Mouse (Mus musculus) hindbrain, embryonic 14.5 days (tissue): ENCODE data around the gene Gm13178. TPM values are rescaled to one million over a fixed set of nuclear protein-coding genes. Genes with fewer than 3 reads are reported as not detected.

Source experiments
- ATAC-seq: fragments of 200-750 bp; cut with Nextera tagmentation; 2 replicates; pipeline ENCODE4 v1.8.0; 2017; ENCODE audit warnings: moderate number of reproducible peaks, mild to moderate bottlenecking, moderate TSS enrichment, moderate library complexity; ENCODE audit not compliant: low FRiP score
- DNase-seq: peaks from one replicate; pipeline ENCODE4 v3.0.0-alpha.2; 2015; ENCODE audit warnings: low spot score
- H3K27ac ChIP-seq: fragments of 300-500 bp; sonication (generic); 2 replicates; pipeline ENCODE4 v1.5.1; 2014; ENCODE audit warnings: mild to moderate bottlenecking, moderate library complexity
- H3K27me3 ChIP-seq: fragments of 300-500 bp; sonication (generic); 2 replicates; pipeline ENCODE4 v1.6.1; 2014; ENCODE audit warnings: mild to moderate bottlenecking, low read length, mixed read lengths; ENCODE audit not compliant: control insufficient read depth, insufficient read depth
- H3K36me3 ChIP-seq: fragments of 300-500 bp; sonication (generic); replicated peaks from 2 replicates; pipeline ENCODE4 v1.6.1; 2014; ENCODE audit not compliant: control insufficient read depth, insufficient read depth
- H3K4me1 ChIP-seq: fragments of 300-500 bp; sonication (generic); replicated peaks from 2 replicates; pipeline ENCODE4 v1.6.1; 2014; ENCODE audit warnings: antibody characterized with exemption, low read length, mixed read lengths; ENCODE audit not compliant: control insufficient read depth, insufficient read depth
- H3K4me2 ChIP-seq: fragments of 300-500 bp; sonication (generic); replicated peaks from 2 replicates; pipeline ENCODE4 v1.6.1; 2014; ENCODE audit warnings: mild to moderate bottlenecking, moderate library complexity
- H3K4me3 ChIP-seq: fragments of 300-500 bp; sonication (generic); replicated peaks from 2 replicates; pipeline ENCODE4 v1.5.1; 2014; ENCODE audit warnings: mild to moderate bottlenecking, low read length
- H3K9ac ChIP-seq: fragments of 300-500 bp; sonication (generic); 2 replicates; pipeline ENCODE4 v1.6.1; 2014
- H3K9me3 ChIP-seq: fragments of 300-500 bp; sonication (generic); 2 replicates; pipeline ENCODE4 v1.6.1; 2016; ENCODE audit warnings: low read length; ENCODE audit not compliant: control insufficient read depth
- WGBS: fragments of 180-500 bp; shearing (Covaris S2); extraction: QIAGEN DNeasy Blood & Tissue Kit; methylation state at CpG from one replicate; pipeline ENCODE4 v1.1.7; 2014; 5-methylcytosine and 5-hydroxymethylcytosine counted together
- polyA plus RNA-seq: library from polyadenylated mRNA; unstranded; fragments of >200 nt; fragmentation: Nextera tagmentation; extraction: Ambion mirVana; gene quantifications from 2 replicates; pipeline ENCODE4 v1.2.1, GENCODE M21; 2014

The Gm13178 gene
- polyA plus RNA-seq = not detected in 2 replicates

DNA sequence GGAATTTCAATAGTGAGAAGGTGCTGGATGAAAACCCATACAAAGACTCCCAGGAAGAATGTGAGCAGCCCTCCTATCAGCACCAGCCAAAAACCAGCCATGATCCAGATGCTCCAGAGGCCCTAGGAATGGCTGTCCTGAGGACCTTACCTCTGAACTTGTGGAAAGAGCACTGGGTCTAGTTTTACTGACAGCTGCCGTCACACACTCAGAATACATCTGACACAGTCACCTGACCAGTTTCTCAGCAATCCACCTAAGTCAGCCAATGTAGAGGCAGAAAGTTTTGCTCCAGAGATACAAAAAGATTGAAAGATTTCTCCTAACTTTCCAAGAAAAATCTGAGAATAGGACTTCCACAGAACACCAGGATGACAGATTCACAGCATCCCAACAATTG lies at the start of gene Gm13178:
Gm13178 (minus strand) TSS at position 101 of the 400 bp plus-strand sequence.
- Histone ChIP-seq H3K9ac (no peak within 1 kb of the TSS), H3K4me2 (no peak within 1 kb of the TSS), H3K4me3 (no peak within 1 kb of the TSS), H3K27ac (no peak within 1 kb of the TSS), H3K27me3 (no peaks in the 10 kb centered on the region), H3K4me1 (no peaks in the 10 kb centered on the region), H3K9me3 (no peaks in the 10 kb centered on the region), H3K36me3 (no peaks in the 10 kb centered on the region)
- DNase-seq (no peak), ATAC-seq (no peak)
- 88% methylated on average over 1 of the region's 1 CpGs for WGBS

- WGBS = 41% methylated on average over 2 of the region's 2 CpGs
- H3K4me2 ChIP-seq = no peak overlapping the region
- ATAC-seq = no peak
- no peaks in the 10 kb centered on the region for H3K36me3 ChIP-seq
- H3K9ac ChIP-seq = no peak overlapping the region
- no peak overlapping the region for H3K27ac ChIP-seq
- no peaks in the 10 kb centered on the region for H3K4me1 ChIP-seq
- no peaks in the 10 kb centered on the region for H3K9me3 ChIP-seq
- no peaks in the 10 kb centered on the region for H3K27me3 ChIP-seq
- H3K4me3 ChIP-seq = no peak overlapping the region
- peak; percentile 52 for DNase-seq
Observed at GRCm38 (mm10) chr4:144765722-144766121, 44.5 kb upstream of the Gm13178 start.

DNA sequence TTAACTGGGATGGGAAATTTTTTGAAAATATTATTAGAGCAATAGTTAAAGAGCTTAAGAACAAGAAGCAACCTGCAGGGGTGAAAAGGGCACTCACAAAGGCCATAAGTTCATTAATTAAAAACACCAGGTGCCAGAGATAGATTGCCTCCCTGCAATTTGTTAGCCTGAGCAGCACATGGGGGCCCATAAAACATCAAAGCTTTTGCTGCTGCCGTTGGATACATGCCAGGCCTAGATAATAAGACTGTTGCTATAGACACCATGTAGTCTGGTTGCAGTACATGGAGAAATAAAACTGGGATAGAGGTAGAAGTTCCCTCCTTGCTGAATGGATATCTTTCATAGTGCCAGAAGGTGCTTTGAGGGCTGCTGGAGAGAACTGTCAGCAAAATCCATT lies 27.9 kb upstream of the Gm13178 start:
- no peak overlapping the region for H3K27ac ChIP-seq
- no peak overlapping the region for H3K4me3 ChIP-seq
- WGBS = 51% methylated on average over 1 of the region's 1 CpGs
- ATAC-seq (no peak), DNase-seq (no peak)
- no peaks in the 10 kb centered on the region for H3K36me3 ChIP-seq
- no peaks in the 10 kb centered on the region for H3K27me3 ChIP-seq
- H3K4me2 ChIP-seq = no peak overlapping the region
- H3K9ac ChIP-seq = no peak overlapping the region
- H3K9me3 ChIP-seq = 0 out of 2 replicates have a peak, but pooled peaks cover 7% of the 10 kb centered on the region
- no peaks in the 10 kb centered on the region for H3K4me1 ChIP-seq

DNA sequence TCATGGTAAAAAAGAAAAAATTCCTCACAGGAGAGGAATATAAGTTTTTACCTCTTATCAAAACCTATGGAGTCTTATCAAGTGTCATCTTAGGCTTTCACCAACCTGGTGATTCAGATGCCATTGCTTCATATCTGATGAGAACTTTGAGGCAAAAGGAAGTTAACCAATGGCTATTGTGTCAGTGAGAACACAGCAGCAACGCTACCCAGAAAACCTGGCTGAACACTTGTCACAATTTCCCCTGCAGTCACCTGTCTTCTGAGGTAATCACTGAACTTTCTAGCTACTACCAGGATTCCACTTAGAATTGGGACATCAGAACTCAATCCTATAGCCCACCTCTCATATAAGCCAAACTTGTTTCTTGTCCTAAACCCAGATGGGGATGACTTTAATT lies 1.5 kb downstream of the Gm13178 start:
- DNase-seq (no peak), ATAC-seq (no peak)
- no peaks in the 10 kb centered on the region for H3K4me1 ChIP-seq
- no peaks in the 10 kb centered on the region for H3K27me3 ChIP-seq
- no peak overlapping the region for H3K9ac ChIP-seq
- H3K4me2 ChIP-seq = no peak overlapping the region
- H3K36me3 ChIP-seq = no peaks in the 10 kb centered on the region
- H3K9me3 ChIP-seq = peaks cover 4% of the 10 kb centered on the region; the same call in 1 of the 2 replicates
- whole genome bisulfite sequencing = 85% methylated on average over 1 of the region's 1 CpGs
- H3K4me3 ChIP-seq = no peak overlapping the region
- H3K27ac ChIP-seq = no peak overlapping the region

- WGBS = 83% methylated on average over 1 of the region's 1 CpGs
- no peak for ATAC-seq
Observed at GRCm38 (mm10) chr4:144718288-144718687, 2.9 kb downstream of the Gm13178 start.

GRCm38 (mm10) chr4:144686268-144686667 lies 34.9 kb downstream of the Gm13178 start, which contains the start of gene Gm436:
Gene Gm436 (minus strand): TSS chr4:144686368.
- Histone ChIP-seq H3K27me3 (no peaks in the 10 kb centered on the region), H3K9ac (no peak within 1 kb of the TSS), H3K9me3 (peaks cover 16% of the 10 kb centered on the region), H3K27ac (no peak within 1 kb of the TSS), H3K36me3 (no peaks in the 10 kb centered on the region), H3K4me2 (no peak within 1 kb of the TSS), H3K4me1 (no peaks in the 10 kb centered on the region), H3K4me3 (no peak within 1 kb of the TSS)
- ATAC-seq (no peak), DNase-seq (no peak)
- WGBS = 56% methylated on average over 2 of the region's 2 CpGs

More at GRCm38 (mm10) chr4:144718288-144718687, 2.9 kb downstream of the Gm13178 start:
- Histone ChIP-seq H3K27me3 (no peaks in the 10 kb centered on the region), H3K9me3 (peaks cover 4% of the 10 kb centered on the region; the same call in 1 of the 2 replicates), H3K4me2 (no peak overlapping the region), H3K9ac (no peak overlapping the region), H3K27ac (no peak overlapping the region), H3K4me3 (no peak overlapping the region), H3K4me1 (no peaks in the 10 kb centered on the region), H3K36me3 (no peaks in the 10 kb centered on the region)
- no peak for DNase-seq

Other genes with a start within 250 kb of the Gm13178 start
- not detected in 2 replicates for gene 9430007A20Rik, start 201.6 kb downstream of the Gm13178 start, polyA plus RNA-seq
- not detected in 2 replicates for gene Gm13124, start 156.3 kb downstream of the Gm13178 start, polyA plus RNA-seq
- not detected in 2 replicates for gene Aadacl4, start 107.7 kb downstream of the Gm13178 start, polyA plus RNA-seq
- not detected in 2 replicates for gene Gm436, start 35.0 kb downstream of the Gm13178 start, polyA plus RNA-seq
- not detected in 2 replicates for gene Gm438, start 65.2 kb upstream of the Gm13178 start, polyA plus RNA-seq
- gene Dhrs3, start 171.4 kb upstream of the Gm13178 start, polyA plus RNA-seq = 41.5 and 45.3 TPM in 2 replicates